Mouse (Mus musculus): ENCODE data around the gene Fbxl17. TPM values are rescaled to one million over a fixed set of nuclear protein-coding genes. Genes with fewer than 3 reads are reported as not detected.

The Fbxl17 gene
- polyA plus RNA-seq, 1 experiment, result 13.1 TPM

DNA sequence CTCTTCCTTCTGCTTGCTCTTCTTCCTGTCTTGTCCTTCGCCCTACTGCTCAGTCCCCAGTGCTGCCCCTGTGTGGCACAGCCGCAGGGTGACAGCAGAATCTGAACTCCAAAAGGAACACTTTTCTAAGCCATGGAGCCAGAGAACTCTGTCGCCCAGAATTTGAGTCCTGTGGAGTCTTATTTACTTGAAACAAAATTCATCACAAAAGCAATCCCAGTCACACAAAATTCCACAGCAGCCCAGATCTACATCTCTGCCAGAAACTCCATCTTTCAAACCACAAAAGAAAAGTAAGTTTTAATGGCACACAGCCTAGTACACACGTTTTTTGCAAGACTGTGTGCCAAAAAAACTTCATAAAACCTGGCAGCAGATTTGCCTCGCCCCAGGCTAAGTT, 6.5 kb downstream of the Fbxl17 start:
- TF ChIP-seq GATA1 (IDR thresholded peaks at IDR 0.05; ENCODE audit: low read length), result no peak

DNA sequence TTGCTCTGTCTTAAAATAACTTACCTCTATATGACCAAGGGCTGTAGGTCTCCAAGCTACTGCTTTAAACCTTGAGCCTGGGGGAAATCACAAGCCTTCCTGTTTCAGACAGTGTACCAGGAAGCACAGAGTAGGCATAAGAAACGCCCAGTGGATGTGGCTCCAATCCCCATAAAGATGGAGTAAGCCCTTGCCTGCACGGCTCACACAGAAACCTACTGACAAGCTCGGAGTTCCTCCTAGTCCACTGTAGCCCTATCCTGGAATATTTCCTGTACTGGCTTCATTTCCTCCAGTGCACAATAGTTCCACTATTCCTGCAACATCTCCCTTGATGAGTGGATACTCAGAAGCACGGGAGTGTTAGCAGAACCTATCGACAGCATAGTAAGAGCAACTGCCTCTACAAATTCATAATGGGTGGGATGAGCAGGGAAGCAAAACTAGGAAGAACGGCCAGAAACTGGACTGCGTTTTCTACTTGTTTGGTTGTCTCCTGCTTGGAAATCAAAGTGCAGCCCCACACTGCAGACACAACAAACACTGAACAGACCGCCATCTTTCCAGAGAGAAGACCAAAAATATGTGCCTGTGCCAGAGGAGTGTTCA, 7.0 kb downstream of the Fbxl17 start:
- no peak for TF ChIP-seq GATA1 (IDR thresholded peaks at IDR 0.05; ENCODE audit: low read length)

DNA sequence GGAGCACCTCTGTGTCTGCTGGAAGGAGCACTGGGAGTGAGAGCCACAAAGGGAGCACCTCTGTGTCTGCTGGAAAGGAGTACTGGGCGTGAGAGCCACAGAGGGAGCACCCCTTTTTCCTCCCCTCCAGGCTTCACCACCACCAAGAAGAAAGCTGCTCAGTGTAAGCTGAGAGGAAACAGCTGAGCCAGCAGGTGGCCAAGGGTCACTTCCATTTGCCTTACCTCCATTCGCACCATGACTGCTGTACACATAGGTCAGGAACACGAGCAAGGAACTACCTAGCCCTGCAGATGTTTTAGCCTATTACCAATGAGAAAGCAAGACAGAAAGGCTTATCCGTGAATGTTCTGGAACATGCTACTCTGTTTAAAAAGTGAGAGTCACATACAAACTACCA, 10.3 kb downstream of the Fbxl17 start:
- TF ChIP-seq GATA1 (IDR thresholded peaks at IDR 0.05; ENCODE audit: low read length), result no peak

DNA sequence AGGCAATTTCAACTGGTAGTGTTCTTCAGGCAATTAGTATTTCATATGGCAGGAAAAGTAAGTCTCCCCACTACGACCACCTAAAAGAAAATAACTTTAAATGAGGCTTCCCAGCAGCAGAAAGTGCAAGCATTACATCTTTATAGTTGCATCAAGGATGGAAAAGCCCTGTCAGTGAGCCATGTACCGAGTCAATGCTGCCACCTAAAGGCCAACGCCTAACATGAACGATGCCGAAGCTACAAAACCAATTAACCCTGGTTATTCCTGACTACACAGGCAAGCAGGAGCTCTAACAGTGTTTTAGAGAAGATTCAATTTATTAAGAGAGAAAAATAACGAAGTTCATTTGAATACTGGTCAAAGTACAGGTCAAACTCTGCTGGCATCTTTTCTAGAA, 32.0 kb downstream of the Fbxl17 start:
- no peak for TF ChIP-seq GATA1 (IDR thresholded peaks at IDR 0.05; ENCODE audit: low read length)

DNA sequence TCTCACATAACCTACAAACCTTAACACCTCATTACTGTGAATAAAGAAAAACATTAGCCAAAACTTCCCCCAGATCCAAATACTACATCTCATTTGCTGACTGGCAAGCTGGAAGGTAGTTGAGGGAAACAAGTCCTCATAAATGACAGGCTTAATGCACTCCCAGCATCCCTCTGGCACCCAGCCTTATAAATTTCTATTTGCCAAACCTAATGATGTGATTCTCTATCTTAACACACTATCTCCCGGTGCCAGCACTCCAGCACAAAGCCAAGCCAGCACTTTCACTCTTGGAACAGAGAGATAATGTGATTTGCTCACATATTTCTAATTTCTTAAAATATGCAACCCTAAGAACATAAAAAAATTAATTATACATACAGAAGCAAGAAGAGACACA, 34.6 kb downstream of the Fbxl17 start:
- no peak for TF ChIP-seq GATA1 (IDR thresholded peaks at IDR 0.05; ENCODE audit: low read length)

DNA sequence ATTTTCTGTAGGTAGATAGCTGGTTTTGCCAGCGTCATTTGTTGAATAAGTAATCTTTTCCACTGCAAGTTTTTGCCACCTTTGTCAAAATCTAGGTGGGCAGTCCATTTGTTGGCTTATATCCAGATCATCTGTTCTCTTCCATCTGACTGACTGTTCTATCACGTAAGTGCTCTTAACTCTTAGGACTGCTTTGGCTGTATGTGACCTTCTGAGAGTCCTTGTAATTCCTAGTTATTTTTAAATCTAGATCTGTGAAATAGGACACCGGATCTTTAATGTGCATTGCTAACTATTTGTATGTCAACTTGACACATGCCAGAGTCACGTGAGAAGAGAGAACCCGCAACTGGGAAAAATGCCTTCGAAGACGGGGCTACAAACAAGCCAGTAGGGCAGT, 37.3 kb downstream of the Fbxl17 start:
- no peak for TF ChIP-seq GATA1 (IDR thresholded peaks at IDR 0.05; ENCODE audit: low read length)

DNA sequence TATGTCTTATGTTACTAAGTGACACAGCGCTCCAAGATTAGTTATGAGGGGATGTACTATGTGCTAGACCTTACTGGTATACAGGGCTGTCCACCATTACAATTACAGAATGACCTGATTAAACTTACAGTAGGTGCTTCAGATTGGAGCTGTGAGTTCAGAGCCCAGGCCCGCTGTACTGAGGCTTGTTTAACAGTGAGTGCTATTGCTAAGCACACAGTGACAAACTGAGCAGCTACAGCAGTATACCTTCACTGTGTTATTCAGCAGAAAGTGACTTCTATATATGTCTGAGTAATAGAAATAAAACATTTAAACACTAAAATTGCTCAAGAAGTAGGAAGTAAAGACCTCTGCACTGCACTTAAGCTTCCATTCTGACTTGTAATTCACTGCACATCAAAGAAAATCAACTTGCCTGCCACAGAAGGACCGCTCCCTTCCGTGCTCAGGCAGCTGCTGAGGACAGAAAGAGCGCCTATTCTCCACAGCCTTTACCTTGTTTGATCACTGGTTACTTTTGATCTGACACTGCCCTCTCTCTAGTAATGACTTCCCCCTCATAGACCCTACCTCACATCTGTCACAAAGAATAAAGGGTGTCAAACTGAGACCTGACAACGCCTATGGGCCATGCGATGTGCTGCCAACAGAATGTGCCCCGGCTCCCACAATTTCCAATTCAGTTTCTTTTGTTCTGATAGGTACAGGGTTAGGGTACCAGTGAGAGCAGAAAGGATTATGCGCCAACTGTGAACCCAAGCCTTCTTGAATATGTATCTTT, 39.9 kb downstream of the Fbxl17 start:
- no peak for TF ChIP-seq GATA1 (IDR thresholded peaks at IDR 0.05; ENCODE audit: low read length)

DNA sequence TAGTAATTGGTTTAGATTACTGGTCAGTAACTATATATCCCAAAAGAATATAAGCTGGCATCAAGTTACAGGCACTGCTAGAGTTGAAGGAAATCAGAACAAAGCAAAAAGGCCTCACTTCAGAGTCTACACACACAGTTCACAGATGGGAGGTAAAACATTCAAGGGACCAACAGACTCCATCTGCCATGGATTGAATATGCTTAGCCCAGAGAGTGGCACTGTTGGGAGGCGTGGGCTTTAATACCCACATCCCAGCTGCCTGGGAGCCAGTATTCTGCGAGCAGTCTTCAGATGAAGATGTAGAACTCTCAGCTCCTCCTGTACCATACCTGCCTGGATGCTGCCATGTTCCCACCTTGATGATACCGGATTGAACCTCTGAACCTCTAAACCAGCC, 41.8 kb downstream of the Fbxl17 start:
- TF ChIP-seq GATA1 (IDR thresholded peaks at IDR 0.05; ENCODE audit: low read length), result no peak

DNA sequence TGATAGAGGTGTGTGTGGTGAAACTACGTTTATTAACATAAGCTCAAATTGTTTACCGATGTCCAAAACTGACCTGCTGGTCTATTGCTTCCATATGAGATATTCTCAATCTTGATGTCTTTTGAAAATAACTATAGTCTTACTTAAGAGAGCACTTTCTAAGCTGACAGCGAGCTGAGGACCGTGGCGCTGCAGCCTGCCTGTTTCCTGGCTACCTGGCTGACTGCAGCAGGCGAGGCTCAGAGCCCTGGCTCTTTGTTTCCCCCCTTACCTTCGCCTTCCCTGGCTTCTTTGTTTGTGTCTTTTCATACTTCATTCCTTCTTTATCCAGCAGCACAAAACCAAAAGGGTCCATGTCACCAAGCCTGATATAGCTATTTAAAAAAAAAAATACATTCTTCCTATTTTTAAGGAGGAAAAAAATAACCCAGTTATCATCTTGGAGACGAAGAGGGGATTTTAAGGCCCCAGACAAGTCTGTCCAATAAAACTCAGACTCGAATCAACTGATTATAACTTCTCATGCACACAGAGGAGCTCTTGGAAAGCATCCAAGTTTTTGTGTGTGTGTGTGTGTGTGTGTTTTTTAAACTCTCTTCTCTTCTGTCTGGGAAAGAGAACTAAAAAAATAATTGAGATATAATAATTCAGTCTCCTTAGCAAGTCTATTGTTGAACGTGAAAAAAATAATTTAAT, 48.4 kb downstream of the Fbxl17 start:
- TF ChIP-seq GATA1 (IDR thresholded peaks at IDR 0.05; ENCODE audit: low read length), result no peak

DNA sequence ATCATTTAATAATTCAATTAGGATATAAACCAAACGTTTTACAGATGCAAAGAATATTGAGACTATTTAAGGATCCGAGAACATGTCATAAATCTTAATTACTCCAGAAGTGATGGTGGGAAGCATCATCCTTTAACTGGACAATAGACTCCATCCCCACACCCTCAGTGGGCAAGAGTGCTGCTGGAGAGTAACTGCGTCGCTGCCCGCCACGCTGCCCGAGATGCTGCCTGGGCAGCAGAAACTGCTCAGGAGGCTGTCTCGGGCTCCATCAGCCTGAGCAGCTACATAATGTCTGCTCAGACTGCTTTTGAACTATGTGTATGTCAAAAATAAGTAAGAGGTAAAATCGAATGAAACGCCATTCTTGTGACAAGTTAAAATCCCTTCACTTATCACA, 52.1 kb downstream of the Fbxl17 start:
- TF ChIP-seq GATA1 (IDR thresholded peaks at IDR 0.05; ENCODE audit: low read length), result no peak

DNA sequence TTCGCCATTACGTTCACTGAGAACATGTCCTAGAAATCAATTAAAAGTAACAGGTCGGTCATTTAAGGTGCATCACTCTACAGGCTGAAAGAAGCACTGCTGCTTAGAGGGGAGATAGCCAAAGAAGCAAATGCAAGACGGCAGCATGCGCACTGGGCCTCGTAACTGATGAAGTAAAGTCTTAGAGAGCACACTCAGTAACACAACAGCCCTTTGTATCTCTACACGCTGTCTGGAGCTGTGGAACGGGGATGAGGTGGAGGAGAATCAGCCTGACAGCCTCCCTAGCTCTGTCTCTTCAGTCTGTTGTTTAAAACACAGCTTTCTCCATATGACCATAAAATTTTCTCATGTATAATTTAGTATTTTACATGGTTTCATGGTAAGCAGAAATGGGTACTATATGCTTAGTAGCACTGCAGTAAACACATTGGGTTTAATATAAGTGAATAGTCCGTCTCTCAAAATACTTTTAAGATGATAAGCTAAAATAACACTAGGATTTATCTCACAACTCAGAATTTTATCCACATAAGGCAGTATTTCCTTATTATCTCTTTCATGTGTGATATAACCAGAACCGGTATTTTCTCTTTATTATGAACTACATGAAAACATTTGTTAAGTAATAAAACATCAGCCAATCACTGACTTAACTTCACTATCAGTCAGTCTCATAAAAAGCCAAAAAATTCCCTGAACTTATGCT, 52.7 kb downstream of the Fbxl17 start:
- TF ChIP-seq GATA1 (IDR thresholded peaks at IDR 0.05; ENCODE audit: low read length), result no peak

DNA sequence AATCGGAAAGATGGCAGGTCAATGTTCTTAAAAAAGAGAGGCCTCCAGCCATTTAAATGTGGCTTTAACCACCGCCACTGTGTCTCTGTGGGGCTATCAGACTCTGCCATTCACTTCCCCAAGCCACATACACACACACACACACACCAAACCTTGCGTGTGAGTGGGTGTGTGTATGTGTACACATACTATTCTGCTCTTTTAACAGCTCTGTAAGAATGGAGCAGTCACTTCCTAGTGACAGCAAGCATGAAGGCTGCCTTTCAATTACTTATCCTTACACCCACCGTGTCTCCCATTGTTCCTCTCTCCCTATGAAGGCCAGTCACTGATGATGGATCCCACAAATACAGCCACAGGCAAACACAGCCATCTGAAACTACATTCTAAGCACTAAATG, 54.6 kb downstream of the Fbxl17 start:
- no peak for TF ChIP-seq GATA1 (IDR thresholded peaks at IDR 0.05; ENCODE audit: low read length)

DNA sequence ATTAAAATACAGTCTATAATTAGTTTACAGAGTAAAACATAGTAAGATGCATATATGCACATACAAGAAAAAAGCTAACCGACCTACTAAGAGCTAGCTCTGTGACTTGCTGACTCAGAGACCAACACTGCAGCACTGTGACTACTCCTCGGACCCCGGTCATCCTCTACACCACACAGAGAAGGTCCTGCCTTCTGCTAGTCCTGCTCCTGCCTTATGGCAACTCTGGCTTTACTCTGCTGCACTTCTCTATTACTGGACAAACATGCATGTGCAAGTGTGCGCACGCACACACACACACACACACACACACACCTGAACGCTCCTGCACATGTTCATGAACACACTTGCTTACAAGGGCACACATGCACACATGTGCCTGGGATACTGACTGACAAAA, 62.4 kb downstream of the Fbxl17 start:
- TF ChIP-seq GATA1 (IDR thresholded peaks at IDR 0.05; ENCODE audit: low read length), result no peak

DNA sequence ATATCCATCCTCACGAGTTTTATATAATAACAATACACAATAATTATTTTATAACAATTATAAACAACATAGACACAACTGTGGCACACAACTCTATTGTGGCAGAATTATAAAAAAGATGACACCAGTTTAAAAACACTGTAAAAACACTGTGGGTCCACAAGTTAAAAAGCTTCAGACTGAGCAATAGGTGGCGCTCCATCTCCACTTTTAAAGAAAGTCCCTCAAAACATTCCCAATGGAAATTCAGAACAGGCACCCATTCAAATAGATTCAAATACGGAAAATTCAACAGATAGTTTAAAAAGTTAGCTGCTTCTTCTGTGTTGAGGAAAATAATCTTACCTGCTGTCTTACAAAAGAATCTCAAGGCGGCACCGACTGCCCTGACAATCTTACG, 65.7 kb downstream of the Fbxl17 start:
- TF ChIP-seq GATA1 (IDR thresholded peaks at IDR 0.05; ENCODE audit: low read length), result no peak

DNA sequence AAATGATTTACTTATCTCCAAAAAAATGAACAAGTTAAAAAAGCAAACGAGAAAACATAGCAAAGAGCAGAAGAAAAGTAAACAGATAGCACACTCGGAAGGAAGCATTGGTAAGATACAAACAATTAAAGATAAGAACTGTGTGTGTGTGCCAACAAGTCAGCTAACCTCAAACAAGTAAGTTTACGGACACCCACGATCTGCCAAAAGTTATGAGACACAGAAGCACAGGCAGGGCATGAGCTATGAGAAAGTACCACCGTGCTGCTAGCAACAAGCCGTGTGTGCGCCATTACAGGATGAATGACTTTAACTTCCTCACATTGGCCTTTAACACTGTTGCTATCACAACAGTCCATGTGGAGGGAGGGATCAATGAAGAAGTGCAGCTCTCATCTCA, 68.2 kb downstream of the Fbxl17 start:
- no peak for TF ChIP-seq GATA1 (IDR thresholded peaks at IDR 0.05; ENCODE audit: low read length)

All from G1E-ER4 (cell line).